Mouse (Mus musculus) cerebellum, postnatal 36 days (tissue): ENCODE measurements at regions not wholly inside any gene's neighbourhood (a gene's known extent, or its start where the extent isn't known, plus 50 kb on each side); places are given as distances from the start of the nearest gene placed in this dataset.

Source experiments
- DNase-seq, 2 experiments: peaks; one replicate each; pipeline ENCODE4 v3.0.0; 2021 to 2022; ENCODE audit warnings: mixed read lengths in 2 of 2

- no peak for DNase-seq
Observed at GRCm38 (mm10) chr2:166261799-166262198, 106.3 kb upstream of the Sulf2 start.

GRCm38 (mm10) chr2:166261065-166261464 is 105.6 kb upstream of the Sulf2 start:
- no peak for DNase-seq

GRCm38 (mm10) chr2:166258771-166259180 is 103.3 kb upstream of the Sulf2 start:
- DNase-seq: no peak

DNA sequence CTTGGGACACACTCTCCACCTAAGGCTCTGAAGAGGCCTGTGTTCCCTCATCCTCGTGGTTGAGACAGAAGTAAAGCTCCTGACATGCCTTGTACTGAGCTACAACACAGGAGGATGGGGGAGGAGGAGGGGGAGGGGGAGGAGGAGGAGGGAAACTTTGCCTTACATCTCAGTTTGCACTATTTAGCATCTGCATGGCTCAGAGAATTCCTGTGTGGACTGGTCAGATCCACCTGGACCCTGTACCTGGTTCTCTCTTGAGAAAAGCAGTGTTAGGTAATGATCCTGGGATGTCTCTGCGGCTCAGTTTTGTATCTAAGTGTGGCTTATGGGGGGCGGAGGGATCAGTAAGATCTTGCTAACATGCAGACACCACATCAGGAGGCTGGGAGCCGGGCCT is 102.2 kb upstream of the Sulf2 start:
- no peak for DNase-seq

- DNase-seq: no peak
Observed at GRCm38 (mm10) chr2:166256193-166256592, 100.7 kb upstream of the Sulf2 start.

GRCm38 (mm10) chr2:166254581-166254980 is 99.1 kb upstream of the Sulf2 start:
- no peak for DNase-seq

- DNase-seq: no peak
Observed at GRCm38 (mm10) chr2:166252107-166252506, 96.6 kb upstream of the Sulf2 start.

- no peak for DNase-seq
Observed at GRCm38 (mm10) chr2:166251421-166251820, 96.0 kb upstream of the Sulf2 start.

DNA sequence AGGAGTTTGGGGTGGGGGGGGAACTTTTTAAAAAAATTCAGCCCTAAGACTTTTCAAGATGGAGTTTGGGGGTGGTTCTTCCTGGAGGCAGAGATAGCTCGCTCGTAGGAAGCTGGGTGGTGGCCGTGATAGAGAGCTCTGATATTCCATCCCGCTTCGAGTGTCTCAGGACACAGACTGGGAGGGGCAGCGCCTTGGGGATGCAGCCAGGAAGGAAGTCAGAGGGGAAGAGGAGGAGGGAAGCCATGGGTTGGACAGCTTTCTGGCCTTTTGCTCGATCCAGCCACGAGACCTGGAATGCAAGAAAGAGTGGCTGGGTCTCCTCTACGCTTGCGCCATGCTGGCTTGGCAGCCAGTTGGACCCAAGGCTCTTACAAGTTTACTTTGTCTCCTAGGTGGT is 95.1 kb upstream of the Sulf2 start:
- no peak for DNase-seq

GRCm38 (mm10) chr2:166249338-166249950 is 94.0 kb upstream of the Sulf2 start:
- DNase-seq: no peak

DNA sequence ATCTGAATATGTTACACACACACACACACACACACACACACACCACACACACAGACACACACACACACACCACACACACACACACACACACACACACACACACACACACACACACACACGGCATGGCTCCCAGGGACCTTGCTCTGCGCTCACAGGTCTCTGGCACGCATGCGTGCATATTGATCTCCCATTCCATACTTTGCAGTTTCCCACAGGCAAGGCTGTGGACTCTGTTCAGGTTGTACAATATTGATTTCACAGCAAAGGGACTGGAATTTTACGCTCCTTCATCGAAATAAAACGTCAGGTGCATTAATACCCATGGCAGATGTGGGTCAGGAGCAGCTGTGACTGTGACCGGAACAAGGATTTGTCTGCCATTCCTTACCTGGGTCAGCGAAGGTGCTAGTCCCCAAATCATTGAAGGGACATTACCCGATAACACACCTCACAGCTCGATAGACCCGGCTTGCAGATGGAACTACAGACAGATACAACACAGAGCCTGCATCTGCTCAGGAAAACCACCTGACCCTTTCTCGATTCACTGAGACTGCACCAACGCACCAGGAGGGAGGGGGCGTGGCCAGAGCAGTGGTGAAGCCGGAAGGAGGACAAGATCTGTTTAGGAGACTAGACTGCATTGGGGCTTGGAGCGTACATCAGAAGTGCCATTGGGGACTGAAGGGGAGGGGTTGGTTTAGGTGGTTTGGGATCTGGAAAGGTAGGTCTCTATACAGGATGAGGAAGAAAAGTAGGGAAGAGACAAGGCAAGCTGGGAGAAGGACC is 91.1 kb upstream of the Sulf2 start:
- no peak for DNase-seq

GRCm38 (mm10) chr2:166245219-166245618 is 89.8 kb upstream of the Sulf2 start:
- DNase-seq: no peak

DNA sequence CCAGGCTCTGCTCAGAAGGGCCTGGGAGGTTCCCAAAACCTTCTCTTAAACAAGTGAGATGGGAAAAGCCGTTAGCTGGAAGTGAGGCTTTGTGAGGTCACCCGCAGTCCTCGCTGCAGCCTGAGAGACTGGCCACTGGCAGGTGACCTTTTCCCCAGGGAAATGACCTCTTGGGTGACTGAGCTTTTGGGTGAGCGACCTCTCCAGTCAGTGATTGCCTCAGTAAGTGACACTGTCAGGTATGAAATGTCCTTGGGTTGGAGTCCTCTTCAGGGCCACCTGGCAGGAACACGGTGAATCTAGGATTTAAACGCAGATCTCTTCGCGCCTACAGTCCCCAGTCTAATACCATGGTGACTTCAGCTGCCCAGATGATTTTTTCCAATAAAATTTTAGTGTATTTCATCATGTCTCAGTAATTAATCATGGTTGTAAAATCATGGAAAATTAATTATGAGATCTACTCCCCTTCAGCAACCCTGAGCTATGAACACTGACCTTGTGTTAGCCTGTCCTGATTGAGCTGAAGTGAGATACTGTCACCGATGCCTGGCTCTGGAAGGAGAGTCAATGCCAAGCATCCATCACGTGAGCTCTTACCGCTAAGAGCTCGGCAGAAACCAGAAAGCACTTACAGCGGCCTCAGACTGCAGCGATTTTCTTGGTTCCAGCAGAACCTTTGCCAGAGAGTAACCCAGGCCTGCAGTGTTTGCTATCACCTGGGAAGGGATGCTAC is 87.5 kb upstream of the Sulf2 start:
- no peak for DNase-seq

- no peak for DNase-seq
Observed at GRCm38 (mm10) chr2:166241310-166241709, 85.8 kb upstream of the Sulf2 start.

DNA sequence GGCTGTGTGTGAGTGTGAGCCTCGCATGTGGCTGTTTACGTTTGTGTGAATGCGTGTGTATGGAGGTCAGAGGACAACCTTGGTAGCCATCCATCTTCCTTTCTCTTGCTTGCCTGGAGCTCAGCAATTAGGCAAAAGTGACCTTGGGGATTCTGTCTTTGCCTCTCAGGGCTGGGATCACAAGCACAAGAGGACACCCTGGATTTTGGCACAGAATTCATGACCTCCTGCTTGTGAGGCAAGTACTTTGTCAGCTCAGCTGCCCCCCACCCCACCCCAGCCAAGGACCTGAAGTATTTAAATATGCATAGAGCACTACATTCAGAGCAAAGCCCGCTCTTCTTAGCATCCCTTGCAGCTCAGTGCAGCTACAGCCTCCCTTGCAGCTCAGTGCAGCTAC is 84.6 kb upstream of the Sulf2 start:
- no peak for DNase-seq

DNA sequence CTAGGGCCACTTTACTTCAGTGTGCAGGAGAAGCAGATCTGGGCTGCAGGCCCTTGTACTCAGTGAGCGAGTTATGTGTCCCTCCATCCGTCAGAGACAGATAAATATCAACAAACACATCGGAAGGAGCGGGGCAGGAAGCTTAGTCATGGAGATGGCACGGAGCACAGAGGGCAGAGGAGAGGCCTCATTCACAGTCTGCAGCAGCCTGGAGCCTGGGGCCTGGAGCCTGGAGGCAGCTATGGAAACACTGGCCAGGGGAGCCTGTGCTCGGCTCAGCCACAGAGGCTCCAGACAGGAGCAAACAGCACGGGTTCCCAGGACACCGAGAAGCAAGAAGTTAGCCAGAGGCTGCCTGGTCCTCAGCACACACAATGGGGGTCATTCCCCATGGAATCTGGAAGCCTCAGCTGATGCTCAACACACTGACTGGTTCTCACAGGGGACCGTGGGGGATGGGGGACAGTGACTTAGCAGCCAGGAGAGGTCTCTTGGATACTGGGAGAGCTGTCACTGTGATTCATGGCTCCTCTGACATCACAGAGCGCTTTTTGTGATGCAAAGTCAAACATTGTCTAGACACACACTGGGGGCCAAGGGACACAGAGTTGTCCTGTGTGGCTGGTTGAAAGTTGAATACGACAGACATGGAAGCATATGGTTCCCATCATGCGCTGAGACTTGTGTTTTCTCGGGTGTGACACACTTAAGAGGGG is 82.2 kb upstream of the Sulf2 start:
- DNase-seq: no peak

- no peak for DNase-seq
Observed at GRCm38 (mm10) chr2:166236102-166236501, 80.6 kb upstream of the Sulf2 start.

DNA sequence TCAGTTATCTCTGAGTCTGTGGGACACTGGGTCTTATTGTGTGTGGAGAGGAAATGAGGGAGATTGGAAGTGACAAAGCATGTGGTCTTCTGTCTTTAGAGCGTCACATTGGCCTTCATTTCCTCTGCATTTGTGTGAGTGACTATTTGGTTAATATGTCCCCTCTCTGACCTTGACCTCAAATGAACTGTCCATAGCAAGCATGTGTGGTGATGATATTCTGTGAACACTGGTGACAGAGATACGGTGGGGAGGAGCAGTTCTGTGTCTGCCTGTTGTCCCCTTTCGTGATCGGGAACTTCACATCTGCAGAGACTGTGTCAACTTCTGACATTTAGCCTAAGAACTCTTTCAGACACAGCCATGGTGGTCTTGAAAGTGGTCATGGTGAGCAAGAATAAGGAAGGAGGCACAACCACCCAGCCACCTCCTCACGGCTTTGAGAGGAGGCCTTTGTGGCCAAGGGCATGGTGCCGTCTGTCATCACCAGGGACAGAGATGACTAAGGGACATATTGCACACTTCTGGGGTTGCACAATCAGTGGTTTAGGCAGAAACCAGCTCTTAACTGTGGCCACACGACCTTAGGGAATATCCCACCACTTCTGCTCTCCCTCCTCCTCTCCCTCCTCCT is 79.2 kb upstream of the Sulf2 start:
- no peak for DNase-seq

DNA sequence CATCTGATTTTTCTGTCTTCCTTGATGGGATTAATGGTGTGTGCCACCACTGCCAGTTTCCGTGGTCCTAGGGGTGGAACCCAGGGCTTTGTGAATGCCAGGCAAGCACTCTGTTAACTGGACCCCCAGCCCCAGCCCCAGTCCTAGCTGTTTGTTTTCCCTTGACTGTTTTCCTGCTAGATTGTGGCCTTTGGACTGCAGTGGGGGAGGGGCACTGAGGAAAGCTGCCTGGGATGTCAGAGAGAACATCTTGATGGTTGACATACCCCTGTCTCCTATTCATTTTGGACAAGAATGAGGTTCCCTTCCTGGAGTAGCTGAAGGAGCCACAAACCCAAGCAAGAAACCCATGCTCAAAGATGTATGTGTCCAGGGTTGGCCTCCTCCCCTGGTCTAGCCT is 77.8 kb upstream of the Sulf2 start:
- DNase-seq: no peak

DNA sequence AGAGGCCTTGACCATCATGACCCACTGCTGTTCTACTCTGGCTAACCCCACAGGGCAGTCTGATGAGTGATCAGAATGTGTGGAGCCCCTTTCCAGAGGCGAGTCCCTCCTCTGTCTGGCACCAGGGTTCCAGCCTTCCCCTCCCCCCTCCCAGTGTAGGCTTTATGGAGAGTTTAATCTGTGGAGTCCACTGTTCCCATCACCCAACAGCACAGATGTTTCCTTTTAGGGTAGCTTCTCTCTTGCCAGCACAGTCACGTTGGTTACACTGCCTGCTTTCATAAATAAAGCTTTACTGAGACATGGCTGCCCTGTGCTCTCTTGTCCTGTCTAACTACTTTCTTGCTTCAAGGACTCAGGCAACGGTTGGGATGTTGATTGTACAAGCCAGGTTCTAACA is 76.9 kb upstream of the Sulf2 start:
- no peak for DNase-seq

DNA sequence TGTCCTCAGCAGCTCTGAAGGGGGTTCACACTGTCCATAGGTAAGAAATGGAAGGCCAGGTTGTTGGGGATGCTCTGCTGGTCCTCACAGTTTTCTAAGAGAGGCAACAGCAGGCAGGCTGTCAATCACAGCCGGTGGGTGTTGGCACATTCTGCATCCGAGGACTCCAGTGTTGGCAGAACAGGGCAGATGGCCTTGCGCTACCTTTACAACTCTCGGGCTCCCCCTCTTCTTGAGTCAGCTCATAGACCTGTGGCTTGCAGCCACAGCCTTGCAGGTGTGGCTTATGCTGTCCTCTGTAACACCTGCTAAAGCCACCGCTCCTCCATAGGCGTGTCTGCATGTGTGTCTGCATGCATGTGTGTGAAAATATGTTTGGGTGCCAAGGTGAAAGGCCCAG is 75.2 kb upstream of the Sulf2 start:
- no peak for DNase-seq

DNA sequence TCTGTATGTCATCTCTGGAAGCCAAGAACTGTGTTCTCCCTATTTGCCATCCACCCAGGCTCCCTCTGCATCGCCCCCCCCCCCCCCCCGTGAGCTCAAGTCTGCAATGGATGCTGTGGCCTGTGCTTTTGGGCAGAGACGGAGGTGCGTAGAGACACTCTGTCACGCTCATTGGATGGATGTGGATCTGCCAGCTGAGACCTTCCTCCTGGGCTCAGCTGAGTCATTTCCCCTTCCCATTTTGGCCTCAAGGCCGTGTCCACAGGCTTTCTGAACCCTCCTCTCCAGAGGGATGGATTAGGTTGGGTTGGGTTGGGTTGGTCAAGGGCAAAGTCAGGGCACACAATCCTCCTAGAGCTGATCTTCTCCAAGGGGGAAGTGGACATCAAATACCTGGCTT is 72.9 kb upstream of the Sulf2 start:
- DNase-seq: no peak

DNA sequence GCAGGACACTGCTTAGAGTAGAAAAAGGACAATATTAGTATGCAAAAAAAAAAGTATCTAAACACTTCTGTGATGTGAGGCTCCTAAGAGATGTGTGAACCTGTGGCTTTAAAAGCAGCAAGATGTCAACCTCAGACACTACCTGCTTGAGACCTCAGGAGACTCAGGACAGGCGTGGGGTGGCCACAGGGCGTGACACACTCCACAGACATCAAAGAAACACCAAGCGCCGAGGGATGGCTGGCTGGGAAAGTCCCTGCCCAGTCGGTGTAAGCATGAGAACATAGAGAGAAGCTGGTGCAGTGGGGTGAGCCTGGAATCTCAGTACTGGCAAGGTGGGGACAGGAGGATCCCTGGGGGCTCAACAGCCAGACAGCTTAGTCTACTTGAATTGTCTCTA is 72.0 kb upstream of the Sulf2 start:
- no peak for DNase-seq
